ENCODE assay signal across 17 mouse cellular contexts in the genomic region with DNA sequence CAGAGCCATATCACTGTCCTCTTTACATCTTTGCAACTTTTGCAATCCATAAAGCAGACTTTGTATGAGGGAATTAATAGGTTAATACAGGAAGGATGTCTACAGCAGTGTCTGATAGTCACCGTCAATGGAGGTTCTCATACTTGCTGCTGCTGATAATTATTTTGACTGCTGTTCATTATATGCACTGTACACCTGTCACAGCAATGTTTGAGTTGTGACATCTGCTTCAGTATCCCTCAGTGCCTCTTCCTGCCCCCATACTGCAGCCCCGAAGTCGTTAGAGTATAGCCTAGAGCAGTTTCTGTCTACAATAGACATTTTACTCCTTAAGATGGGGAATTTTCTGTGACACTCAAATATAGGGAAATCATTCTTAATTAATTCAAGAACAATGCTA.
"Had no signal": no experiment of that assay in that cellular context is flagged by ENCODE, and none has a peak within 500 bp of the region (broad histone marks: within the 10 kb centered on the region; RNA-seq: fewer than 3 reads in every experiment).

No protein-coding gene starts in this region.

- H3K4me1 ChIP-seq: liver, embryonic 12.5 days; midbrain, embryonic 12.5 days; neural tube, embryonic 13.5 days; neural tube, embryonic 15.5 days had no signal

- H3K27ac ChIP-seq: liver, embryonic 12.5 days; liver, embryonic 14.5 days; midbrain, embryonic 12.5 days; neural tube, embryonic 13.5 days; neural tube, embryonic 15.5 days had no signal

- ATAC-seq: liver, embryonic 12.5 days had no signal

- H3K4me3 ChIP-seq: liver, embryonic 12.5 days; midbrain, embryonic 12.5 days; myocyte; neural tube, embryonic 13.5 days; neural tube, embryonic 15.5 days had no signal

- H3K36me3 ChIP-seq: liver, embryonic 12.5 days; midbrain, embryonic 12.5 days; neural tube, embryonic 13.5 days; neural tube, embryonic 15.5 days had no signal

- DNase-seq: lung, adult 18-20 months; lung, embryonic 14.5 days; lung, postnatal 10 days; lung, postnatal 4 days; right cerebral cortex, adult 18-20 months; right cerebral cortex, postnatal 25 days; right cerebral cortex, postnatal 4 days; spleen, adult 18-20 months; thymus, adult 18-20 months; thymus, postnatal 14 days; thymus, postnatal 36 days had no signal

- H3K4me2 ChIP-seq: liver, embryonic 12.5 days; lung, embryonic 14.5 days; midbrain, embryonic 12.5 days; neural tube, embryonic 13.5 days; neural tube, embryonic 15.5 days had no signal

- H3K9ac ChIP-seq: liver, embryonic 12.5 days; liver, embryonic 14.5 days; lung, embryonic 14.5 days; midbrain, embryonic 12.5 days; neural tube, embryonic 13.5 days; neural tube, embryonic 15.5 days had no signal

- H3K27me3 ChIP-seq: liver, embryonic 12.5 days; midbrain, embryonic 12.5 days; neural tube, embryonic 13.5 days; neural tube, embryonic 15.5 days had no signal

- H3K9me3 ChIP-seq: liver, embryonic 12.5 days; midbrain, embryonic 12.5 days; neural tube, embryonic 13.5 days; neural tube, embryonic 15.5 days had no signal
